Comparison of ENCODE assay signal across 10 mouse cellular contexts in genomic region chr16:89830221-89830648, GRCm38 (mm10).
A peak's percentile ranks its signal among the peaks of the same experiment; 100 is the strongest.
DNase-seq lines count a peak whose midpoint lies in the region; ATAC-seq and TF ChIP-seq lines count a peak whose summit lies in the region.
"Had no signal": no experiment of that assay in that cellular context is flagged by ENCODE, and none has a peak within 500 bp of the region (broad histone marks: within the 10 kb centered on the region; RNA-seq: fewer than 3 reads in every experiment).

No protein-coding gene starts in this region.

- peak overlapping the region; percentile 61 for H3K27ac ChIP-seq in heart, embryonic 15.5 days
- no peak overlapping the region for H3K27ac ChIP-seq in forebrain, embryonic 12.5 days
- H3K27ac ChIP-seq in forebrain, postnatal 0 days (ENCODE audit: low read depth, low read length) = no peak overlapping the region
- H3K27ac ChIP-seq: macrophage had no signal

- peak; percentile 60 to 68 for DNase-seq in kidney, postnatal 36 days
- DNase-seq in lung, postnatal 36 days = peak; percentile 81
- no peak for DNase-seq in right cerebral cortex, adult 2 months (ENCODE audit: low spot score in 2 of 2)
- no peak for DNase-seq in forebrain, postnatal 0 days
- DNase-seq: thymus, postnatal 36 days had no signal

- H3K4me2 ChIP-seq in heart, embryonic 15.5 days = peak overlapping the region; percentile 53
- H3K4me2 ChIP-seq in forebrain, embryonic 12.5 days = no peak overlapping the region
- H3K4me2 ChIP-seq in forebrain, postnatal 0 days (ENCODE audit: low read depth) = no peak overlapping the region

- peak overlapping the region; percentile 1; the same call in 1 of the 2 replicates for H3K9ac ChIP-seq in heart, embryonic 15.5 days
- H3K9ac ChIP-seq in forebrain, embryonic 12.5 days = no peak overlapping the region
- H3K9ac ChIP-seq in forebrain, postnatal 0 days = no peak overlapping the region

- H3K27me3 ChIP-seq in megakaryocyte, embryonic 14.5 days (replicated peaks) = no peaks in the 10 kb centered on the region
- H3K27me3 ChIP-seq in heart, embryonic 15.5 days = no peaks in the 10 kb centered on the region
- H3K27me3 ChIP-seq in forebrain, embryonic 12.5 days = no peaks in the 10 kb centered on the region
- H3K27me3 ChIP-seq in forebrain, postnatal 0 days (ENCODE audit: insufficient read depth, low read length) = no peaks in the 10 kb centered on the region

- H3K4me1 ChIP-seq in megakaryocyte, embryonic 14.5 days = peaks cover 63% of the 10 kb centered on the region
- peaks cover 34% of the 10 kb centered on the region for H3K4me1 ChIP-seq in heart, embryonic 15.5 days (replicated peaks)
- H3K4me1 ChIP-seq in forebrain, embryonic 12.5 days = peaks cover 13% of the 10 kb centered on the region; the same call in 1 of the 2 replicates
- H3K4me1 ChIP-seq in forebrain, postnatal 0 days (ENCODE audit: insufficient read depth) = no peaks in the 10 kb centered on the region

- WGBS in heart, embryonic 15.5 days = 19% methylated on average over 15 of the region's 15 CpGs
- 87% methylated on average over 15 of the region's 15 CpGs for WGBS in forebrain, embryonic 12.5 days
- WGBS in forebrain, postnatal 0 days = 74% methylated on average over 15 of the region's 15 CpGs

- peaks cover 37% of the 10 kb centered on the region for H3K36me3 ChIP-seq in megakaryocyte, embryonic 14.5 days (replicated peaks; ENCODE audit: low read length)
- H3K36me3 ChIP-seq in heart, embryonic 15.5 days = no peaks in the 10 kb centered on the region
- H3K36me3 ChIP-seq in forebrain, embryonic 12.5 days (replicated peaks) = 0 out of 2 replicates have a peak, but pooled peaks cover 11% of the 10 kb centered on the region
- H3K36me3 ChIP-seq in forebrain, postnatal 0 days (ENCODE audit: insufficient read depth) = peaks cover 3% of the 10 kb centered on the region

- TF ChIP-seq CTCF in forebrain, postnatal 0 days (IDR thresholded peaks at IDR 0.05; ENCODE audit: low read depth) = no peak

- no peaks in the 10 kb centered on the region for H3K9me3 ChIP-seq in megakaryocyte, embryonic 14.5 days
- no peaks in the 10 kb centered on the region for H3K9me3 ChIP-seq in heart, embryonic 15.5 days (replicated peaks)
- H3K9me3 ChIP-seq in forebrain, embryonic 12.5 days = no peaks in the 10 kb centered on the region
- H3K9me3 ChIP-seq in forebrain, postnatal 0 days (ENCODE audit: low read length) = no peaks in the 10 kb centered on the region

- ATAC-seq in megakaryocyte, adult 5-6 weeks (ENCODE audit: poor library complexity, severe bottlenecking) = no peak
- ATAC-seq in heart, embryonic 15.5 days (replicated peaks; ENCODE audit: insufficient number of reproducible peaks, insufficient read depth, low FRiP score, low read depth) = peak; percentile 76
- ATAC-seq in forebrain, embryonic 12.5 days (ENCODE audit: low FRiP score) = no peak
- ATAC-seq in forebrain, postnatal 0 days = no peak

- peak overlapping the region; percentile 79 for H3K4me3 ChIP-seq in megakaryocyte, embryonic 14.5 days (replicated peaks)
- H3K4me3 ChIP-seq in heart, embryonic 15.5 days = peak overlapping the region; percentile 23
- no peak overlapping the region for H3K4me3 ChIP-seq in forebrain, embryonic 12.5 days (replicated peaks)
- H3K4me3 ChIP-seq in forebrain, postnatal 0 days (ENCODE audit: low read depth, low read length) = no peak overlapping the region

Comparison
In these comparisons a context has a peak if more than half of its experiments do, and no peak if none do; other contexts are left out.
1. H3K4me3 ChIP-seq: peak in megakaryocyte, embryonic 14.5 days (single experiment) and heart, embryonic 15.5 days (single experiment); none in forebrain, embryonic 12.5 days (single experiment) and forebrain, postnatal 0 days (single experiment).
2. DNase-seq: peak in kidney, postnatal 36 days (2 of 2) and lung, postnatal 36 days (single experiment); none in right cerebral cortex, adult 2 months (0 of 2) and forebrain, postnatal 0 days (single experiment).